Mouse (Mus musculus): ENCODE measurements around the gene Cfap157.

Cfap157 gene

DNA sequence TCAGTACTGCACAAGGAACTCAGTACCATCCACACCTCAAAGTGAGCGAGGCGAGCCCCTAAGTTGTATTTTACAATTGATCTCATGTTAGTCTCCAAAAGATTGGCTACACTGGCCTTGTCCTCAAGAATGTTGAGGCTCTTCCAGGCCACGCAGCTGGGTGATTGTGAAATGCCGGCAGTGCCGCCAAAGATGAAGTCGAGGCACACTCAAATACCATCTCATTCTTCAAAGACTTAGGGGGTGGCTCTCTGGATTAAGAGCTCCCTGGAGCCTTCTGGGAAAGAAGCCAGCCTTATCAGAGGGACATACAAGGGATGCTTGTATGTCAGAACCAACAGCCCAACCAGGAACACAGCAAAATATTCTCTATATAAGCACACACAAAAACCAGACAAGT is 7.1 kb upstream of the Cfap157 start:
- in situ Hi-C loops (cut with MboI; ENCODE audit: low pct_unique_long_range_greater_than_20kb in 1 of 2, low sequenced_read_pairs in 2 of 2, unreplicated experiment in 1 of 2): no loop called here

DNA sequence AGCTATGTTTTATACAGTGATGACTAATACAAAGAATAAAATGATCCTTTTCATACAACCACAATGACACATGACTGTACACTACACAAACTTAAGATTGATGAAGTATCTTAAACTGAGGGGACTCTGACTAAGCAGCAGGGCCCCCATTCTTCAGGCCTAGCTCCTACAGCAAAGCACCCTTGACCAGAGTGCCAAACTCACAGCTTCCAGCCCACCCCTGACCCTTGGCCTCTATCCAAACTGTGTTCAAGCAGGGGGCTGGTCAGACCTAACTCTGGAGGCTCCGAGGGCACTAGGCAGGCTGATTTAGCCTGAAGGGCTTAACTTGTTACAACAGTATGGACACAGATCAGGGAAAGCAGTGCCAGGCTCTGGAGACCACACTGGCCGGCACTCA is 4.4 kb upstream of the Cfap157 start:
- in situ Hi-C loops (cut with MboI; ENCODE audit: low pct_unique_long_range_greater_than_20kb in 1 of 2, low sequenced_read_pairs in 2 of 2, unreplicated experiment in 1 of 2): no loop called here

DNA sequence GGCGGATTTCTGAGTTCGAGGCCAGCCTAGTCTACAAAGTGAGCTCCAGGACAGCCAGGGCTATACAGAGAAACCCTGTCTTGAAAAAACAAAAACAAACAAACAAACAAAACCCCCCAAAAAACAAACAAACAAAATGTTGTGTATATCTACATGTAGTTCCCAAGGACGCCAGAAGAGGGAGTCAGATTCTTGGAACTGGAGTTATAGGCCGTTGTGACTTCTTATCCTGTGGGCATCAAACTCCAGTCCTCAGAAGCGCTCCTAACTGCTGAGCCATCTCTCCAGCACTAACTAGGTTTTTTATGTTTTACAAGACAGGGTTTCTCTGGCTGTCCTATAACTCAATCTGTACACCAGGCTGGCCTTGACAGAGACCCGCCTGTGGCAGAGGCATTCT is 2.9 kb upstream of the Cfap157 start:
- in situ Hi-C loops (cut with MboI; ENCODE audit: low pct_unique_long_range_greater_than_20kb in 1 of 2, low sequenced_read_pairs in 2 of 2, unreplicated experiment in 1 of 2): no loop called here

DNA sequence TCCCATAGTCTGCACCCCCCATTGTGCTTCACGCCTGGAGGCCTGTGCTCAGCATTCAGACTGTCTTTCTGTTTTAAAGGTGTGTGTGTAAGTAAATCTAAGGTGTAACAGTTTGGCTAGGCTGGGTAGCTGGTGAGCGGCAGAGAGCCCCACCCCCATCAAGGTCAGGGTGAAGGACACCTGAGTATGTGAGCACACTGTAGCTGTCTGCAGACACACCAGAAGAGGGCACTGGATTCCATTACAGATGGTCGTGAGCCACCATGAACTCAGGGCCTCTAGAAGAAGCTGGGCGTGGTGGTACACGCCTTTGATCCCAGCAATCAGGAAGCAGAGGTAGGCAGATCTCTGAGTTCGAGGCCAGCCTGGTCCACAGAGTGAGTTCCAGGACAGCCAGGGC is 2.5 kb downstream of the Cfap157 start:
- in situ Hi-C loops (cut with MboI; ENCODE audit: low pct_unique_long_range_greater_than_20kb in 1 of 2, low sequenced_read_pairs in 2 of 2, unreplicated experiment in 1 of 2): loop anchor here in 1 of 2 experiments (5.0 kb wide), 1 partner anchor 71 kb away; no protein-coding TSS in a partner anchor

DNA sequence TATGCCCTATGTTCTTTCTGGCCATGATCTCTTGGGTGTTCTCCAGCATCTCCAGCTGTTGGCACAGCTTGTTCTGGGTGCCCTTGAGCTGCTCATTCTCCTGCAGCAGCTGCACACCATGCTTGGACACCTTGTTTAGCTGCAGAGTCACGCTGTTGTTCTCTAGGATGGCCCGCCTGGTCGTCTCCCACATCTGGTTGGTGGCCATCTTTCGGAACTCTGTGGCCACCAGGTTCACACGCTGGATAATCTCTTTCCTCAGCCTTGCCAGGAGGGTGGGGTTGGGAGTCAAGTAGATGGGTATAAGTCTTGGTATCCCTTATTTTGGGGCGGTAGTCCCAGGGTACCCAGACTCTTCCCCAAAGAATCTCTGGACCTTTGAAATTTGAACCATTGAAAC is 4.5 kb downstream of the Cfap157 start:
- in situ Hi-C loops (cut with MboI; ENCODE audit: low pct_unique_long_range_greater_than_20kb in 1 of 2, low sequenced_read_pairs in 2 of 2, unreplicated experiment in 1 of 2): loop anchor here (5.0 kb wide), 1 partner anchor 73 kb away; no protein-coding TSS in a partner anchor

DNA sequence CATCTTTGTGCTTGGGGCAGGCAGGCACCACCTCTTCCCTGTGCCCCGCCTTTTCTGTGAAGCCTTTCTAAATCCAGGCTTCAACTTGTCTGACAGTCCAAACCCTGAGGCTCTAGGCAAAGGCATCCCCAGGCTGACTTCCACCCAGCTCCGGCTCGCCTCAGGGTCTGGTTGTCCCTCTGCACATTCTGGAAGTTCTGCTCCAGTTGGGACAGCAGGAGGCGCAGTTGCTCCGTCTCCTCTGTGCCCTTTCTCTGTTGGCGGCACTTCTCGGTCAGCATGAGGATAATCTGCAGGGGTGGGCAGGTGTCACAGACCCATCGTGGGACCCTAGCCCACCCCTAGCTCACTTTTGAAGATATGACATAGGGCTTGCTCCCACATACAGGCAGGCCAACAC is 5.1 kb downstream of the Cfap157 start:
- in situ Hi-C loops (cut with MboI; ENCODE audit: low pct_unique_long_range_greater_than_20kb in 1 of 2, low sequenced_read_pairs in 2 of 2, unreplicated experiment in 1 of 2): loop anchor here in 1 of 2 experiments (5.0 kb wide), 1 partner anchor 73 kb away; no protein-coding TSS in a partner anchor

DNA sequence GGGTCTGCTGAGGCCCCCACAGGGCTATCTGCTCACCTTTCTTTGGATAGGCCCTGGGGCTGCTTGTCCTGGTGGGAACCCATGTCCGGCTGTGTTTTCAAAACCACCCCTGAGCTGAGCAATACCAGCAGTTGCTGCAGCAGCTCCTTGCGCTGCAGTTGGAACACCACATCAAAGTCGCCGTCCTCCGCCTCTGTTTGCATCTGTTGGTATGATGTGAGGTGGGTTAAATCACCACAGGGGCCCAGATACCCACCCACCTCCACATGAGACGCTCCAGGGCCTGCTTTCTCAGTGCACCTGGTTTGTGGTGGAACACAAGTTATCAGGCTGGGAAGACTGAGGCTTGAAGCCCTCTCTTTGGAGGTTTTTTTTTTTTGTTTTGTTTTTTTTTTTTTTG is 6.1 kb downstream of the Cfap157 start:
- in situ Hi-C loops (cut with MboI; ENCODE audit: low pct_unique_long_range_greater_than_20kb in 1 of 2, low sequenced_read_pairs in 2 of 2, unreplicated experiment in 1 of 2): loop anchor here in 1 of 2 experiments (5.0 kb wide), 1 partner anchor 74 kb away; no protein-coding TSS in a partner anchor

DNA sequence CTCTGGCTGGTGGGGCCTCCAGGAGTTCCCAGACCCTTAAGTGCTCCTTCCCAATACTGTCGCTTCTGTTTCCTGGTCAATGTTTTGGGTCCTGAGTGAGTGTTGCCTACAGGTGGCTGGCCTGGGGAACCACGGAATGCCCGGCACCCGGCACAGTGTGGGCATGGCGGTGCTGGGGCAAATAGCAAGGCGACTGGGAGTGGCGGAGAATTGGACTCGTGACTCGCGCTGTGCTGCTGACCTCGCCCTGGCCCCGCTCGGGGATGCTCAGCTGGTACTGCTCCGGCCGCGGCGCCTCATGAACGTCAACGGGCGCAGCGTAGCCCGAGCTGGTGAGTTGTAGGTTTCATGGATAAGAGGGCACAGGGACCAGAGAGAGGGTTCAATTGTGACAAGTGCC is 8.0 kb downstream of the Cfap157 start:
- in situ Hi-C loops (cut with MboI; ENCODE audit: low pct_unique_long_range_greater_than_20kb in 1 of 2, low sequenced_read_pairs in 2 of 2, unreplicated experiment in 1 of 2): loop anchor here in 1 of 2 experiments (5.0 kb wide), 1 partner anchor 76 kb away; no protein-coding TSS in a partner anchor

DNA sequence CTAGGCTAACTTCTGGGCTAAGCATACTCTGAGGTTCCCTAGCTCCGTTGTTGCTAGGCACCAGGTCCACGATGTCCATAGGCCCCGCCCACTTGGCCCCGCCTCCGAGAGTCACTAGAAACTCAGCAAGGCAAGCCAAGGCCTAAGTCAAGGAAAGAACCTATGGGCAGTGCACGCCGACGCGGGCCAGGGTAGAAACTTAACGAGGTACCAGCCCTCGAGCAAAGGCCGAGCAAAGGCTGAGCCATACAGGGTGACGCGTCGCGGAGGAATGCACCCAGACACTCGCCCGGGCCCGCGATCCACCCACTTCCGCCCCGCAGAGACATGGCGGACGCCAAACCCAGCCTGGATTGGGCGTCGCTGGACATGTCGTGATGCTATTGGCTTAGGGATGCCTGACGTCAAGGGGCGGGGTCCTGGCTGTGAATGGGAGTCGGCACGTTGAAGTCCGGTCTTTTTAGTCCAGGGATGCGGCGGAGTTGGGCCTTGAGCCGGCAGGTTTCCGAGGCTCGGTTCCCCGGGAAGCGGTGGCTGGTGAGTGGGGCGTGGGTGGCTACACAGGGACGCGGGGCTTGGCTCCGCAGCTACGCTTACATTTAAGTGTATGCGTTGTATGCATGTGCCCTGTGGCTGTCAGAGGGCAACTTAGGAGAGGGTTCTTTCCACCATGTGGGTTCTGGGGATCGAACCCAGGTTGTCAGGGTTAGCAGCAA is 8.7 kb downstream of the Cfap157 start, which contains the start of the genes Ttc16 and Ptrh1:
Ttc16 (minus strand) TSS at position 275 of the 716 bp plus-strand sequence.
Ptrh1 (plus strand) TSS at position 428 of the 716 bp plus-strand sequence.
- in situ Hi-C loops (cut with MboI; ENCODE audit: low pct_unique_long_range_greater_than_20kb in 1 of 2, low sequenced_read_pairs in 2 of 2, unreplicated experiment in 1 of 2): loop anchor here in 1 of 2 experiments (5.0 kb wide), 1 partner anchor 77 kb away; no protein-coding TSS in a partner anchor

DNA sequence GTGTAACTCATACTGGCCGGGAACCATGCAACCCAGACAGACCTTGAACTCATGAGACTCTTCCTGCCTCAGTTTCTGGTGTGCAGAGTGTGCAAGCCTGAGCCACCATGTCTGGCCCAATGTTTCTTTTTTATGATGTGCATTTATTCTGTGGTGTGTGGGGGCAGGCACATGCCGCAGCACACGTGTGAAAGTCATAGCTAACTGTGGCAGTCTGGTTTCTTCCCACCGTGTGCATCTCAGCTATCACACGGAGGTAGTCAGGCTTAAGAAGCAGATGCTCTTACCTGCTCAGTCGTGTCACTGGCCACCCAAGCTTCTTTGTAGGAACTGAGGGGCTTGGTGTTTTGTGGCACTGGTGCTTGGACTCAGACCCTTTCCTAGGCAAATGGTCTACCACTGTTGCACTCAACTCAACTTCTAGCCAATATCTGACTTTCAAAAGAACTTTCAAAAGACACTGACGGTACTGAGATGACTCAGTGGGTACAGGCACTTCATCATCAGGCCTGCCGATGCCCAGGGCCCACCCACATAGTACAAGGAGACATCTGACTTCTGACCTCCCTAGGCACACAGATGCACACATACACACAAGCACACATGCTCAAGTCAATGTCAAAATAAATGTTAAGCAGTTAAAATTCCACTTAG is 11.5 kb downstream of the Cfap157 start:
- in situ Hi-C loops (cut with MboI; ENCODE audit: low pct_unique_long_range_greater_than_20kb in 1 of 2, low sequenced_read_pairs in 2 of 2, unreplicated experiment in 1 of 2): no loop called here

DNA sequence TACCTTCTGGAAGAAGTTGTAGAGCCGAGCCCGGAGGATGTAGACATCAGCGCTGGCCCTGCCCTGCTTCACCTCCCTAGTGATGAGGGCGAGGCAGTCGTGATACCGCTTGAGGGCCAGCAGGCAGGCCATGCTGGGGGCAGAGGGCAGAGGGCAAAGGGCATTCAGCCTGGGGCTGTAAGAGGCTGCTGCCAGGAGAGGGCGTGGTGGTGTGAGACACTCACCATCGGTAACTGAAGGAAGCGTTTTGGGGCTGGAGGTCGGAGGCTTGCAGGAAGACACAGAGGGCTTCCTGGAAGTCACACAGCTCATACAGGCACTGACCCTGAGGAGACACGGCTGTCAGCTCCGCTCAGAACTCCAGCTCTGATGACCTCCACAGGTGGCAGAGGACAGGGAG is 12.3 kb downstream of the Cfap157 start:
- in situ Hi-C loops (cut with MboI; ENCODE audit: low pct_unique_long_range_greater_than_20kb in 1 of 2, low sequenced_read_pairs in 2 of 2, unreplicated experiment in 1 of 2): no loop called here

DNA sequence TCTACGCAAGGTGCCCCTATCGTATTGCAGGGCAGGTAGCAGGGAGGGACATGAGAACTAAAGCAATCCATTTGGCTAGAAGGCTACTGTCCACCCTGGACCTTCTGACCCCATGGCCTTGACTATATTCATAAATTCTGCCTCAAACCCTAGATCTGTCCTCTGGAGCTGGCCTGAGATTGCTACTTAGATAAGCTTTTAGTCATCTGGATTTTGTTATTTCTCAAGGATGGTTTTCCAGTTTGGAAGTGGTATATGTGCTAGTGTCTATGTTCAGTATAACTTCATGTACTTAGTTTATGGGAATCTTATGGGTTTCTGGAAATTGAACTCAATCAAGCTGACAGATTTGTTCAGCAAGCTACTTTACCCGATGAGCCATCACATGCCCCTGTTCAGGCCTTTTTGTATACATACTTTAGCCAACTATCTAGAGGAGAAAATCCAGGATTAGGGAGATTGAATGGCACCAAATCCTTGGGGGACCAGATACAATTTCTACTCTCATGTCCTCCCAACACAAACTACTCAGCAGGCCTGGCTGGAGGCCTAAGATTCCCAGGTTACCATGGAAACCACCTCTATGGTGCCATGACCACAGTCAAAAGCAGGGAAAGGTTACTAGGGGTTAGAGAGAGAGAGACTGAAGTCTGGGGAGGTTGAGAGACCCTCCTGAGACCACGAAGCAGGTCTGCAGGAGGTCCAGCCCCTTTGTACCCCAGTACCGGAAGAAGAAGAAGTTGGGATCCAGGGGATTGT is 14.7 kb downstream of the Cfap157 start:
- in situ Hi-C loops (cut with MboI; ENCODE audit: low pct_unique_long_range_greater_than_20kb in 1 of 2, low sequenced_read_pairs in 2 of 2, unreplicated experiment in 1 of 2): no loop called here

DNA sequence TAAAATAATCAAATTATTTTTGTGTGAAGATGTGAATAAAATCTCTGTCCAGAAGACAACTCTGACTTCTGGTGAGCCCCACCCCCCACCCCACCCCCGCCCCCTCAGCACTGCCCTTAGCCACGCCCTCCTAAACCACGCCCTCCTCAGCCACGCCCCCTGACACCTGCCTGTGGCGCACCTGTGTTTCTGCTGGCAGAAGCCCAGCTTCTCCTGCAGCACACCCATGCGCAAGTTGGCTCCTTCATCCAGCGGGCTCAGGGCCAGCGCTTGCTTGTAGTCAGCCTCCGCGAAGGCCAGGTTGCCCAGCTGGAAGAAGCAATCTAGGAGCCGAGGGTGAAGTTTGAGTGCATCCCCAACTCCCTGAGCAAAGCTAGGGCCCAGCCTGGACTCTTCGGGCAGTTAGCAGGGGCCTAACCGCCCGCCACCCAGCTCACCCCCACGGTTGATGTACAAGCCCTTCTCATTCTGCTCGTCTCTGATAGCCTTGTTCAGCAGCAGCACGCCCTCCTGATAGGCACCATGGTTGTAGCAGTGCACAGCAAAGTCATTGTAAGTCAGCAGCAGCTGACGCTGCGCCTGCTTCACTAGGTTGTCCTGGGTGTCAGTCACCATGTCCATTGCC is 15.5 kb downstream of the Cfap157 start:
- in situ Hi-C loops (cut with MboI; ENCODE audit: low pct_unique_long_range_greater_than_20kb in 1 of 2, low sequenced_read_pairs in 2 of 2, unreplicated experiment in 1 of 2): no loop called here

DNA sequence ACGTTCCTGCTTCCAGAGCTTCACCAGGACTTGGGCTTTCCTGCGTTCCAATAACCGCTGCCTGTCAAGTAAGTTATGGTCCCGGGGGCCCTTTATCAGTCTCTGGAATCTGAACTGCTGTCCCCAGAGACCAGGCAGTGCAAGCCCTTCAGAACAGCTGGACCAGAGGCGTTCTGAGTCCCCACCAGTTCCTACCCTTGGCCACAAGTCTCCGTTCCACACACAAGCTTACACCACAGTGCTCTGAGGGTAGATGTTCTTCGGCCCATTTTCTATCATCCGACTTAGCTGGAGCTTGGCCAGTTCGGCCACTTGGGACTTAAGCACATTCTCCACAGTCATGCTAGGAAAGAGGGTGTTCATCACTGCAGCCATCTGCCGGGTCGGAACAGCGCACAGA is 17.0 kb downstream of the Cfap157 start:
- in situ Hi-C loops (cut with MboI; ENCODE audit: low pct_unique_long_range_greater_than_20kb in 1 of 2, low sequenced_read_pairs in 2 of 2, unreplicated experiment in 1 of 2): no loop called here

DNA sequence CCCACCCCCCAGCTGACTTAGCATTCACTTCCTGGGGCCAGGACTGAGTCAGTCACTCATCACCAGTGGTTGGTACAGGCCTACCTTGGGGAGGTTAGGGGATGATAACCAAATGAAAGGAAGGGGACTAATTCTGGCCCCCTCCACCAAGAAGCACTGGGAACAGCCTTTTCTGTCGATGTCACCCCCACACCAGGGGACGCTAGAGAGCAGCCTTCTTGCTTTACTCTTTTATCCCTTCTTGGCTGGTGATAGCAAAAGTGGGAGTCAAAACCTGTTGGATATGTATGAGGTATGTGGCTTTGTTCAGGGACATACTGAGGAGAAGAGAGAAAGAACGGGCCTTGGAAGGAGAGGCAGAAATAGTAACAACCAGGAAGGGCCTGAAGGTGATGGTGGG is 20.9 kb downstream of the Cfap157 start:
- in situ Hi-C loops (cut with MboI; ENCODE audit: low pct_unique_long_range_greater_than_20kb in 1 of 2, low sequenced_read_pairs in 2 of 2, unreplicated experiment in 1 of 2): no loop called here

DNA sequence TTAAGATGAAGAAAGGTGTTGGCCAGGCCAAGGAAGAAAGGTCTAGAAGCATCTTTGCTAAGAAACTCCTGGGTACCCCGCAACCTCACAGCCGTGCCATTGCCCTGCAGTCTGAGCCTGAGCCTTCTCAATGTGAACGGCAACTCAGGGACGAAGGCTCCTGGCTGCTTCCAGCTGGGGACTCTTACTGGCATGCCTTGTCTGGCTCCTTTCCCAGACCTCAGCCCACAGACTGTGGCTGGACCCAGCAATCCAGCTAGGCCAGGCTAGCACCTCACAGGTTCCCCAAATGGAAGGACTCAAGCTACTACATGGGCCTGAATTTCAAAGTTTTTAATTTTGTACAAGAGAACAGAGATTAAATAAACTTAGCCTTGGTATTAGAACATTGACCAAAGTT is 22.4 kb downstream of the Cfap157 start:
- in situ Hi-C loops (cut with MboI; ENCODE audit: low pct_unique_long_range_greater_than_20kb in 1 of 2, low sequenced_read_pairs in 2 of 2, unreplicated experiment in 1 of 2): no loop called here

DNA sequence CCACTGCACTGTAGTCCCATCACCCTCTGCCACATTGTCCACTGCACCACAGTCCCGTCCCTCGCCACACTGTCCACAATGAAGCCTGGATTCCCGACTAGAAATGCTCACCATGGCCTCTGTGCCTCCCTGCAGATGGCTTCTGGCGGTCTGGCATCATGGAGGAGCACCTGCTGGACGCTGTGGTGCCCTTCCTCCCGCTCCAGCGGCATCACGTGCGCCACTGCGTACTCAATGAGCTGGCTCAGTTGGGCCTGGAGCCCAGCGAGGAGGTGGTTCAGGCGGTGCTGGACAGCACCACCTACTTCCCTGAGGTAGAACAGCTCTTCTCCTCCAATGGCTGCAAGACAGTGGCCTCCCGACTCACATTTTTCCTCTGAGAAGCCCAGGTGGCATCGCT is 22.9 kb downstream of the Cfap157 start:
- in situ Hi-C loops (cut with MboI; ENCODE audit: low pct_unique_long_range_greater_than_20kb in 1 of 2, low sequenced_read_pairs in 2 of 2, unreplicated experiment in 1 of 2): no loop called here

DNA sequence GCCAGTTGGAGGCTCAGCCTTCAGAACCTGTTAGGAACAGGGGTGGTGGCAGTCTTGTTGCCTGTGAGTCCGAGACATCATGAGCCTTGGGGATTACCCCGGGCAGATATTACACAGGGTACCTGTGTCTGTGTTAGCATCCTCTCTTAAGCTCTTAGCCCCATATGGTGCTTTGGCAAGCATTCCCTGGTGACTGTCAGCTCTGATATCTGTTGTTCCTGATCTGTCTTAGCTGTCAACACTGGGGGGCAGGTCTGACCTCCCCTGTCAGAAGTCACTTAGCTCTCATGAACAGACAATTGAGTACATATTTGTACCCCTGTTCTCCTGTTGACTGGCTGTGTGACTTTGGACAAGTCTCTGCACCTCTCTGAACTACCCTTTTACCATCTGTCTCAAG is 25.2 kb downstream of the Cfap157 start:
- in situ Hi-C loops (cut with MboI; ENCODE audit: low pct_unique_long_range_greater_than_20kb in 1 of 2, low sequenced_read_pairs in 2 of 2, unreplicated experiment in 1 of 2): loop anchor here (5.0 kb wide), 1 partner anchor 47 kb away; the partner anchor contains the start of gene Cdk9 (in 2 of the 2)

Measured in mouse embryonic stem cell (cell line).